17 mouse cellular contexts compared by ENCODE assay signal in genomic region chr14:118730631-118731030, GRCm38 (mm10). TPM values are rescaled to one million over a fixed set of nuclear protein-coding genes. Genes with fewer than 3 reads are reported as not detected.
"Had no signal": no experiment of that assay in that cellular context is flagged by ENCODE, and none has a peak within 500 bp of the region (broad histone marks: within the 10 kb centered on the region; RNA-seq: fewer than 3 reads in every experiment).

No protein-coding gene starts in this region.

- ATAC-seq: lung, postnatal 0 days; midbrain, embryonic 13.5 days; midbrain, embryonic 15.5 days had no signal

- DNase-seq: lung, adult 2 months; lung, postnatal 14 days; lung, postnatal 36 days; right cerebral cortex, postnatal 14 days; thymus, adult 2 months; thymus, postnatal 25 days; thymus, postnatal 4 days had no signal

- H3K9me3 ChIP-seq: lung, embryonic 15.5 days; midbrain, embryonic 13.5 days; midbrain, embryonic 15.5 days; neural tube, embryonic 12.5 days; stomach, embryonic 15.5 days had no signal

- H3K36me3 ChIP-seq: lung, embryonic 15.5 days; midbrain, embryonic 13.5 days; midbrain, embryonic 15.5 days; neural tube, embryonic 12.5 days; stomach, embryonic 15.5 days had no signal

- H3K4me2 ChIP-seq: lung, embryonic 15.5 days; midbrain, embryonic 11.5 days; midbrain, embryonic 13.5 days; midbrain, embryonic 15.5 days; neural tube, embryonic 12.5 days; stomach, embryonic 15.5 days had no signal

- H3K4me1 ChIP-seq: stomach, embryonic 15.5 days had no signal

- H3K9ac ChIP-seq: lung, embryonic 15.5 days; midbrain, embryonic 13.5 days; midbrain, embryonic 15.5 days; neural tube, embryonic 12.5 days; stomach, embryonic 15.5 days had no signal

- H3K27ac ChIP-seq: lung, embryonic 15.5 days; macrophage; midbrain, embryonic 13.5 days; midbrain, embryonic 15.5 days; neural tube, embryonic 12.5 days; stomach, embryonic 15.5 days; stomach, postnatal 0 days had no signal

- H3K27me3 ChIP-seq: lung, embryonic 15.5 days; midbrain, embryonic 13.5 days; midbrain, embryonic 15.5 days; neural tube, embryonic 12.5 days; stomach, embryonic 15.5 days had no signal

- H3K4me3 ChIP-seq: lung, embryonic 15.5 days; midbrain, embryonic 13.5 days; midbrain, embryonic 15.5 days; neural tube, embryonic 12.5 days; stomach, embryonic 15.5 days had no signal

RNA-seq across cellular contexts. Expression of gene Cldn10, which starts 57.1 kb away (rescaled TPM):
- total RNA-seq: monocyte, adult 5-6 weeks had no signal
- polyA plus RNA-seq: macrophage had no signal
